Mouse (Mus musculus) heart, embryonic 10.5 days (tissue): ENCODE data around the gene Abhd12. TPM values are rescaled to one million over a fixed set of nuclear protein-coding genes. Genes with fewer than 3 reads are reported as not detected.

Experiments used
- polyA plus RNA-seq: library from polyadenylated mRNA; unstranded; fragments of >200 nt; fragmentation: Nextera tagmentation; extraction: Ambion mirVana; gene quantifications from 2 replicates; pipeline ENCODE4 v1.2.1, GENCODE M21; 2016

Gene Abhd12
- polyA plus RNA-seq, 1 experiment from 2014 or later: 53.7 TPM

Other genes starting within 250 kb of the Abhd12 start
- gene Acss1, start 236.2 kb downstream of the Abhd12 start, polyA plus RNA-seq: 17.2 and 19.2 TPM in 2 replicates
- gene Vsx1, start 215.4 kb downstream of the Abhd12 start, polyA plus RNA-seq: not detected in 2 replicates
- 28.9 and 29.5 TPM in 2 replicates for gene Entpd6, start 155.7 kb downstream of the Abhd12 start, polyA plus RNA-seq
- 112 and 182 TPM in 2 replicates for gene Pygb, start 118.0 kb downstream of the Abhd12 start, polyA plus RNA-seq
- gene Gins1, start 659 bp upstream of the Abhd12 start, polyA plus RNA-seq: 38.0 and 57.1 TPM in 2 replicates
- 10.3 and 10.9 TPM in 2 replicates for gene Ninl, start 134.6 kb upstream of the Abhd12 start, polyA plus RNA-seq
- gene Nanp, start 134.7 kb upstream of the Abhd12 start, polyA plus RNA-seq: 33.2 and 39.9 TPM in 2 replicates
- not detected in 2 replicates for gene Gm14151, start 187.6 kb upstream of the Abhd12 start, polyA plus RNA-seq
- gene Gm14147, start 193.5 kb upstream of the Abhd12 start, polyA plus RNA-seq: not detected in 2 replicates